Comparison of ENCODE assay signal across 18 mouse cellular contexts in genomic region chr7:141146043-141146595, GRCm38 (mm10). TPM values are rescaled to one million over a fixed set of nuclear protein-coding genes. Genes with fewer than 3 reads are reported as not detected.
DNase-seq lines count a peak whose midpoint lies in the region; ATAC-seq lines count a peak whose summit lies in the region.
"Had no signal": no experiment of that assay in that cellular context is flagged by ENCODE, and none has a peak within 500 bp of the region (broad histone marks: within the 10 kb centered on the region; RNA-seq: fewer than 3 reads in every experiment).

No protein-coding gene starts in this region.

- H3K4me1 ChIP-seq in heart, embryonic 11.5 days (ENCODE audit: control insufficient read depth, insufficient read depth, low read length): no peaks in the 10 kb centered on the region; the same call in 1 of the 2 replicates
- H3K4me1 ChIP-seq in liver, embryonic 15.5 days (replicated peaks): peaks cover 78% of the 10 kb centered on the region
- H3K4me1 ChIP-seq: heart, embryonic 15.5 days; hindbrain, embryonic 13.5 days had no signal

- no peak overlapping the region for H3K4me2 ChIP-seq in heart, embryonic 11.5 days
- peak overlapping the region; percentile 49 for H3K4me2 ChIP-seq in liver, embryonic 15.5 days
- H3K4me2 ChIP-seq: heart, embryonic 15.5 days; hindbrain, embryonic 13.5 days; neural tube, embryonic 13.5 days had no signal

- H3K9ac ChIP-seq in heart, embryonic 11.5 days (ENCODE audit: low read depth, low read length): peak overlapping the region; percentile 54; the same call in 1 of the 2 replicates
- peak overlapping the region; percentile 37; the same call in 1 of the 2 replicates for H3K9ac ChIP-seq in liver, embryonic 15.5 days
- H3K9ac ChIP-seq: heart, embryonic 15.5 days; hindbrain, embryonic 13.5 days; neural tube, embryonic 13.5 days had no signal

- DNase-seq in heart, postnatal 25 days (ENCODE audit: low spot score): no peak
- peak; percentile 60 for DNase-seq in brain, adult 2 months (ENCODE audit: low read depth, low spot score)
- DNase-seq in left cerebral cortex, adult 18-20 months (ENCODE audit: low spot score in 2 of 2): no peak
- no peak for DNase-seq in kidney, adult 9 months
- DNase-seq: adrenal gland, postnatal 36 days; kidney, postnatal 10 days; layer of hippocampus, adult 9-11 months; lung, adult 2 months had no signal

- H3K27ac ChIP-seq in heart, embryonic 11.5 days (ENCODE audit: low read depth, low read length): no peak overlapping the region
- peak overlapping the region; percentile 83 for H3K27ac ChIP-seq in liver, embryonic 15.5 days (replicated peaks)
- H3K27ac ChIP-seq: heart, embryonic 15.5 days; hindbrain, embryonic 13.5 days; neural tube, embryonic 13.5 days had no signal

- H3K4me3 ChIP-seq in heart, embryonic 11.5 days (ENCODE audit: low read depth, low read length): no peak overlapping the region
- 0 out of 2 replicates have a peak overlapping the region, but pooled peaks have one; percentile 0 for H3K4me3 ChIP-seq in liver, embryonic 15.5 days (replicated peaks)
- H3K4me3 ChIP-seq: heart, embryonic 15.5 days; hindbrain, embryonic 13.5 days; neural tube, embryonic 13.5 days had no signal

- no peaks in the 10 kb centered on the region for H3K27me3 ChIP-seq in heart, embryonic 11.5 days (ENCODE audit: control insufficient read depth, insufficient read depth, low read length)
- no peaks in the 10 kb centered on the region for H3K27me3 ChIP-seq in liver, embryonic 15.5 days
- H3K27me3 ChIP-seq: heart, embryonic 15.5 days; hindbrain, embryonic 13.5 days; neural tube, embryonic 13.5 days had no signal

- no peaks in the 10 kb centered on the region for H3K9me3 ChIP-seq in heart, embryonic 11.5 days (replicated peaks; ENCODE audit: control insufficient read depth, low read length)
- H3K9me3 ChIP-seq in liver, embryonic 15.5 days (replicated peaks): no peaks in the 10 kb centered on the region
- H3K9me3 ChIP-seq: heart, embryonic 15.5 days; hindbrain, embryonic 13.5 days; neural tube, embryonic 13.5 days had no signal

- WGBS in heart, embryonic 11.5 days (ENCODE audit: insufficient replicate concordance): 85% methylated on average over 12 of the region's 12 CpGs
- WGBS in liver, embryonic 15.5 days (ENCODE audit: insufficient replicate concordance): 66% methylated on average over 12 of the region's 12 CpGs

- intact Hi-C loops in heart, postnatal 25 days (cut with DNase I): no loop called here

- peak; percentile 71 for ATAC-seq in heart, embryonic 11.5 days (replicated peaks; ENCODE audit: insufficient number of reproducible peaks, low FRiP score, low TSS enrichment)
- peak; percentile 43; the same call in 1 of the 2 replicates for ATAC-seq in common myeloid progenitor, adult 5-6 weeks (replicated peaks; ENCODE audit: low read depth, poor library complexity, severe bottlenecking)
- ATAC-seq in liver, embryonic 15.5 days (ENCODE audit: insufficient read depth): peak; percentile 80
- ATAC-seq: activated CD4-positive, CD25-positive, alpha-beta regulatory T cell, adult 4 months; intestine, embryonic 16.5 days had no signal

- H3K36me3 ChIP-seq in heart, embryonic 11.5 days (ENCODE audit: control insufficient read depth, insufficient read depth, low read length): peaks cover 11% of the 10 kb centered on the region
- H3K36me3 ChIP-seq in liver, embryonic 15.5 days (replicated peaks): peaks cover 98% of the 10 kb centered on the region

RNA-seq across cellular contexts. Expression of gene Ptdss2, which starts 23.9 kb away (rescaled TPM):
- 65.0 and 71.2 TPM in 2 replicates for polyA plus RNA-seq in heart, embryonic 11.5 days (2014; fragmentation: Nextera tagmentation; extraction: Ambion mirVana)
- total RNA-seq in heart, postnatal 25 days (2021): 10 to 100 TPM; 32.1 to 33.4 TPM
- total RNA-seq in common myeloid progenitor, adult 5-6 weeks (2017): 12.8 and 16.6 TPM in 2 replicates
- 138 and 140 TPM in 2 replicates for polyA plus RNA-seq in liver, embryonic 15.5 days (2015; fragmentation: Nextera tagmentation; extraction: Ambion mirVana)
- 10 to 100 TPM; 43.9 to 51.1 TPM for total RNA-seq in left cerebral cortex, adult 18-20 months (2021)

RNA-seq across cellular contexts. Expression of gene Rnh1, which starts 26.5 kb away (rescaled TPM):
- 95.3 and 103 TPM in 2 replicates for polyA plus RNA-seq in heart, embryonic 11.5 days (2014; fragmentation: Nextera tagmentation; extraction: Ambion mirVana)
- total RNA-seq in heart, postnatal 25 days (2021): 10 to 100 TPM; 65.7 to 69.9 TPM
- total RNA-seq in common myeloid progenitor, adult 5-6 weeks (2017): 42.0 and 54.6 TPM in 2 replicates
- 64.3 and 76.1 TPM in 2 replicates for polyA plus RNA-seq in liver, embryonic 15.5 days (2015; fragmentation: Nextera tagmentation; extraction: Ambion mirVana)
- 10 to 100 TPM; 39.0 to 43.2 TPM for total RNA-seq in left cerebral cortex, adult 18-20 months (2021)

RNA-seq across cellular contexts. Expression of gene Ano9, which starts 28.5 kb away (rescaled TPM):
- polyA plus RNA-seq in heart, embryonic 11.5 days (2014; fragmentation: Nextera tagmentation; extraction: Ambion mirVana): 0.31 TPM in 1 of 2 replicates, not detected in the other
- under 1 TPM in 1 of 2 experiments, not detected in 1; 0.08 TPM for total RNA-seq in heart, postnatal 25 days (2021)
- total RNA-seq in common myeloid progenitor, adult 5-6 weeks (2017): not detected in 2 replicates
- 0.99 and 1.5 TPM in 2 replicates for polyA plus RNA-seq in liver, embryonic 15.5 days (2015; fragmentation: Nextera tagmentation; extraction: Ambion mirVana)
- not detected for total RNA-seq in left cerebral cortex, adult 18-20 months (2021)
- total RNA-seq: left cerebral cortex, postnatal 25 days; monocyte, adult 5-6 weeks had no signal
- polyA plus RNA-seq: activated CD4-positive, CD25-positive, alpha-beta regulatory T cell, adult 4 months had no signal

RNA-seq across cellular contexts. Expression of gene Sigirr, which starts 45.7 kb away (rescaled TPM):
- 2.3 and 3.0 TPM in 2 replicates for polyA plus RNA-seq in heart, embryonic 11.5 days (2014; fragmentation: Nextera tagmentation; extraction: Ambion mirVana)
- 1 to 10 TPM; 4.8 to 7.7 TPM for total RNA-seq in heart, postnatal 25 days (2021)
- 17.7 and 26.1 TPM in 2 replicates for total RNA-seq in common myeloid progenitor, adult 5-6 weeks (2017)
- 22.1 and 28.1 TPM in 2 replicates for polyA plus RNA-seq in liver, embryonic 15.5 days (2015; fragmentation: Nextera tagmentation; extraction: Ambion mirVana)
- 1 to 10 TPM; 2.1 to 2.3 TPM for total RNA-seq in left cerebral cortex, adult 18-20 months (2021)

RNA-seq across cellular contexts. Expression of gene Hras, which starts 47.7 kb away (rescaled TPM):
- polyA plus RNA-seq in heart, embryonic 11.5 days (2014; fragmentation: Nextera tagmentation; extraction: Ambion mirVana): 73.1 and 80.9 TPM in 2 replicates
- total RNA-seq in heart, postnatal 25 days (2021): 100 to 1,000 TPM; 106 to 112 TPM
- total RNA-seq in common myeloid progenitor, adult 5-6 weeks (2017): 23.5 and 36.8 TPM in 2 replicates
- polyA plus RNA-seq in liver, embryonic 15.5 days (2015; fragmentation: Nextera tagmentation; extraction: Ambion mirVana): 83.0 and 98.2 TPM in 2 replicates
- 100 to 1,000 TPM; 223 to 237 TPM for total RNA-seq in left cerebral cortex, adult 18-20 months (2021)
